Mouse (Mus musculus): Measurements from ENCODE around the gene Apof.
"Not testable (repeated sequence)": the region's sequence is repeated elsewhere in the genome, so short reads cannot be mapped to it uniquely, and the experiment has no call there.

DNA sequence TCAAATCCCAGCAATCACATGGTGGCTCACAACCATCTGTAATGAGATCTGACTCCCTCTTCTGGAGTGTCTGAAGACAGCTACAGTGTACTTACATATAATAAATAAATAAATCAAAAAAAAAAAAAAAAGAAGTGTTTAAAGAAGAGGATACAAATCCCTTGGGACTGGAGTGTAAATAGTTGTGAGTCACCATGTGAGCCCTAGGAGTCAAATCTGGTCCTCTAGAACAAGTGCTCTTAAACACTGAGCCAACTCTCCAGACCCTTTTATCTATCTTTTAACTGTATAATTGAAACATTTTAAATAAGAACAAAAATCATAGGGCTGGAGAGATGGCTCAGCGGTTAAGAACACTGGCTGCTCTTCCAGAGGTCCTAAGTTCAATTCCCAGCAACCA is 6.9 kb downstream of the Apof start:
- not testable (repeated sequence) for TF ChIP-seq CTCF (IDR thresholded peaks at IDR 0.05; ENCODE audit: control insufficient read depth, insufficient read depth, insufficient read length); USF1 (IDR thresholded peaks at IDR 0.05; ENCODE audit: low read depth)
